Mouse (Mus musculus): ENCODE results near the gene Adgrd1. TPM values are rescaled to one million over a fixed set of nuclear protein-coding genes. Genes with fewer than 3 reads are reported as not detected.

The Adgrd1 gene
- polyA plus RNA-seq, 1 experiment from 2014 or later, result 0.40 TPM

GRCm38 (mm10) chr5:129081521-129081920 lies 15.0 kb upstream of the Adgrd1 start:
- Histone ChIP-seq H3K27ac (ENCODE audit: low read length) (no peak overlapping the region), H3K27me3 (ENCODE audit: control insufficient read depth, insufficient read depth, low read depth, low read length) (no peaks in the 10 kb centered on the region), H3K36me3 (ENCODE audit: control insufficient read depth, insufficient read depth) (no peaks in the 10 kb centered on the region), H3K4me1 (ENCODE audit: control insufficient read depth, low read depth, low read length) (no peaks in the 10 kb centered on the region), H3K9ac (ENCODE audit: low read depth, low read length) (no peak overlapping the region), H3K4me2 (ENCODE audit: low read depth, low read length) (no peak overlapping the region), H3K4me3 (ENCODE audit: low read depth, low read length) (no peak overlapping the region), H3K9me3 (replicated peaks; ENCODE audit: control insufficient read depth, low read length) (no peaks in the 10 kb centered on the region)
- WGBS (ENCODE audit: insufficient replicate concordance), result 63% methylated on average over 7 of the region's 7 CpGs
- no peak for ATAC-seq (ENCODE audit: low read depth)

GRCm38 (mm10) chr5:129085153-129085552 lies 11.4 kb upstream of the Adgrd1 start:
- H3K4me2 ChIP-seq (ENCODE audit: low read depth, low read length), result no peak overlapping the region
- H3K27me3 ChIP-seq (ENCODE audit: control insufficient read depth, insufficient read depth, low read depth, low read length), result no peaks in the 10 kb centered on the region
- H3K36me3 ChIP-seq (ENCODE audit: control insufficient read depth, insufficient read depth), result no peaks in the 10 kb centered on the region
- 72% methylated on average over 10 of the region's 10 CpGs for WGBS (ENCODE audit: insufficient replicate concordance)
- H3K9ac ChIP-seq (ENCODE audit: low read depth, low read length), result no peak overlapping the region
- no peak overlapping the region for H3K4me3 ChIP-seq (ENCODE audit: low read depth, low read length)
- no peaks in the 10 kb centered on the region for H3K9me3 ChIP-seq (replicated peaks; ENCODE audit: control insufficient read depth, low read length)
- H3K4me1 ChIP-seq (ENCODE audit: control insufficient read depth, low read depth, low read length), result no peaks in the 10 kb centered on the region
- H3K27ac ChIP-seq (ENCODE audit: low read length), result no peak overlapping the region
- no peak for ATAC-seq (ENCODE audit: low read depth)

- H3K27ac ChIP-seq (ENCODE audit: low read length), result no peak overlapping the region
- ATAC-seq (ENCODE audit: low read depth), result no peak
- no peaks in the 10 kb centered on the region for H3K36me3 ChIP-seq (ENCODE audit: control insufficient read depth, insufficient read depth)
- no peaks in the 10 kb centered on the region for H3K9me3 ChIP-seq (replicated peaks; ENCODE audit: control insufficient read depth, low read length)
- H3K4me3 ChIP-seq (ENCODE audit: low read depth, low read length), result no peak overlapping the region
- H3K4me1 ChIP-seq (ENCODE audit: control insufficient read depth, low read depth, low read length), result no peaks in the 10 kb centered on the region
- H3K9ac ChIP-seq (ENCODE audit: low read depth, low read length), result no peak overlapping the region
- H3K4me2 ChIP-seq (ENCODE audit: low read depth, low read length), result no peak overlapping the region
- WGBS (ENCODE audit: insufficient replicate concordance), result 59% methylated on average over 10 of the region's 10 CpGs
- H3K27me3 ChIP-seq (ENCODE audit: control insufficient read depth, insufficient read depth, low read depth, low read length), result no peaks in the 10 kb centered on the region
Observed at GRCm38 (mm10) chr5:129092345-129093065, 4.0 kb upstream of the Adgrd1 start.

- Histone ChIP-seq H3K9ac (ENCODE audit: low read depth, low read length) (no peak overlapping the region), H3K4me3 (ENCODE audit: low read depth, low read length) (no peak overlapping the region), H3K27ac (ENCODE audit: low read length) (no peak overlapping the region), H3K36me3 (ENCODE audit: control insufficient read depth, insufficient read depth) (no peaks in the 10 kb centered on the region), H3K27me3 (ENCODE audit: control insufficient read depth, insufficient read depth, low read depth, low read length) (no peaks in the 10 kb centered on the region), H3K4me2 (ENCODE audit: low read depth, low read length) (no peak overlapping the region), H3K9me3 (replicated peaks; ENCODE audit: control insufficient read depth, low read length) (no peaks in the 10 kb centered on the region), H3K4me1 (ENCODE audit: control insufficient read depth, low read depth, low read length) (no peaks in the 10 kb centered on the region)
- 0 out of 2 replicates have a peak, but pooled peaks have one; percentile 48 for ATAC-seq (ENCODE audit: low read depth)
- WGBS (ENCODE audit: insufficient replicate concordance), result 39% methylated on average over 4 of the region's 4 CpGs
Observed at GRCm38 (mm10) chr5:129093158-129093557, 3.4 kb upstream of the Adgrd1 start.

GRCm38 (mm10) chr5:129094236-129094635 lies 2.3 kb upstream of the Adgrd1 start:
- Histone ChIP-seq H3K4me3 (ENCODE audit: low read depth, low read length) (no peak overlapping the region), H3K27me3 (ENCODE audit: control insufficient read depth, insufficient read depth, low read depth, low read length) (no peaks in the 10 kb centered on the region), H3K9ac (ENCODE audit: low read depth, low read length) (no peak overlapping the region), H3K4me2 (ENCODE audit: low read depth, low read length) (no peak overlapping the region), H3K27ac (ENCODE audit: low read length) (no peak overlapping the region), H3K36me3 (ENCODE audit: control insufficient read depth, insufficient read depth) (no peaks in the 10 kb centered on the region), H3K4me1 (ENCODE audit: control insufficient read depth, low read depth, low read length) (no peaks in the 10 kb centered on the region), H3K9me3 (replicated peaks; ENCODE audit: control insufficient read depth, low read length) (no peaks in the 10 kb centered on the region)
- 56% methylated on average over 5 of the region's 5 CpGs for WGBS (ENCODE audit: insufficient replicate concordance)
- ATAC-seq (ENCODE audit: low read depth), result no peak

GRCm38 (mm10) chr5:129104043-129104442 lies 7.5 kb downstream of the Adgrd1 start:
- Histone ChIP-seq H3K9me3 (replicated peaks; ENCODE audit: control insufficient read depth, low read length) (no peaks in the 10 kb centered on the region), H3K27me3 (ENCODE audit: control insufficient read depth, insufficient read depth, low read depth, low read length) (no peaks in the 10 kb centered on the region)
- 42% methylated on average over 4 of the region's 4 CpGs for WGBS (ENCODE audit: insufficient replicate concordance)

GRCm38 (mm10) chr5:129111729-129112128 lies 15.2 kb downstream of the Adgrd1 start:
- no peak for ATAC-seq (ENCODE audit: low read depth)
- 55% methylated on average over 8 of the region's 8 CpGs for WGBS (ENCODE audit: insufficient replicate concordance)
- Histone ChIP-seq H3K9me3 (replicated peaks; ENCODE audit: control insufficient read depth, low read length) (no peaks in the 10 kb centered on the region), H3K9ac (ENCODE audit: low read depth, low read length) (no peak overlapping the region), H3K4me3 (ENCODE audit: low read depth, low read length) (no peak overlapping the region), H3K4me2 (ENCODE audit: low read depth, low read length) (no peak overlapping the region), H3K27ac (ENCODE audit: low read length) (no peak overlapping the region), H3K4me1 (ENCODE audit: control insufficient read depth, low read depth, low read length) (no peaks in the 10 kb centered on the region), H3K36me3 (ENCODE audit: control insufficient read depth, insufficient read depth) (no peaks in the 10 kb centered on the region), H3K27me3 (ENCODE audit: control insufficient read depth, insufficient read depth, low read depth, low read length) (no peaks in the 10 kb centered on the region)

More at GRCm38 (mm10) chr5:129104043-129104442, 7.5 kb downstream of the Adgrd1 start:
- H3K4me1 ChIP-seq (ENCODE audit: control insufficient read depth, low read depth, low read length), result no peaks in the 10 kb centered on the region
- no peak overlapping the region for H3K9ac ChIP-seq (ENCODE audit: low read depth, low read length)
- no peak overlapping the region for H3K4me2 ChIP-seq (ENCODE audit: low read depth, low read length)
- no peak for ATAC-seq (ENCODE audit: low read depth)
- no peaks in the 10 kb centered on the region for H3K36me3 ChIP-seq (ENCODE audit: control insufficient read depth, insufficient read depth)
- no peak overlapping the region for H3K4me3 ChIP-seq (ENCODE audit: low read depth, low read length)
- no peak overlapping the region for H3K27ac ChIP-seq (ENCODE audit: low read length)

- Histone ChIP-seq H3K36me3 (ENCODE audit: control insufficient read depth, insufficient read depth) (no peaks in the 10 kb centered on the region), H3K4me2 (ENCODE audit: low read depth, low read length) (no peak overlapping the region), H3K9ac (ENCODE audit: low read depth, low read length) (no peak overlapping the region), H3K4me3 (ENCODE audit: low read depth, low read length) (no peak overlapping the region), H3K4me1 (ENCODE audit: control insufficient read depth, low read depth, low read length) (no peaks in the 10 kb centered on the region), H3K9me3 (replicated peaks; ENCODE audit: control insufficient read depth, low read length) (no peaks in the 10 kb centered on the region), H3K27me3 (ENCODE audit: control insufficient read depth, insufficient read depth, low read depth, low read length) (no peaks in the 10 kb centered on the region), H3K27ac (ENCODE audit: low read length) (no peak overlapping the region)
- no peak for ATAC-seq (ENCODE audit: low read depth)
- WGBS (ENCODE audit: insufficient replicate concordance), result 64% methylated on average over 13 of the region's 13 CpGs
Observed at GRCm38 (mm10) chr5:129113741-129114476, 17.4 kb downstream of the Adgrd1 start.

GRCm38 (mm10) chr5:129116299-129116698 lies 19.7 kb downstream of the Adgrd1 start:
- Histone ChIP-seq H3K27ac (ENCODE audit: low read length) (no peak overlapping the region), H3K4me3 (ENCODE audit: low read depth, low read length) (no peak overlapping the region), H3K36me3 (ENCODE audit: control insufficient read depth, insufficient read depth) (no peaks in the 10 kb centered on the region), H3K27me3 (ENCODE audit: control insufficient read depth, insufficient read depth, low read depth, low read length) (no peaks in the 10 kb centered on the region), H3K4me2 (ENCODE audit: low read depth, low read length) (no peak overlapping the region), H3K4me1 (ENCODE audit: control insufficient read depth, low read depth, low read length) (no peaks in the 10 kb centered on the region), H3K9me3 (replicated peaks; ENCODE audit: control insufficient read depth, low read length) (no peaks in the 10 kb centered on the region), H3K9ac (ENCODE audit: low read depth, low read length) (no peak overlapping the region)
- ATAC-seq (ENCODE audit: low read depth), result no peak
- WGBS (ENCODE audit: insufficient replicate concordance), result 76% methylated on average over 8 of the region's 8 CpGs

All from liver, embryonic 16.5 days (tissue).